Mouse (Mus musculus): Measurements from ENCODE around the gene Gm47995.
A peak's percentile ranks its signal among the peaks of the same experiment; 100 is the strongest.
"Not testable (repeated sequence)": the region's sequence is repeated elsewhere in the genome, so short reads cannot be mapped to it uniquely, and the experiment has no call there.

The Gm47995 gene

GRCm38 (mm10) chr1:151198120-151198519 lies at the start of gene Gm47995:
TSS of gene Gm47995 (plus strand) at chr1:151198448.
- not testable (repeated sequence) for DNase-seq (ENCODE audit: inconsistent ontology term)

GRCm38 (mm10) chr1:151150211-151150610 lies 48.0 kb upstream of the Gm47995 start:
- no peak for DNase-seq (ENCODE audit: inconsistent ontology term)

DNA sequence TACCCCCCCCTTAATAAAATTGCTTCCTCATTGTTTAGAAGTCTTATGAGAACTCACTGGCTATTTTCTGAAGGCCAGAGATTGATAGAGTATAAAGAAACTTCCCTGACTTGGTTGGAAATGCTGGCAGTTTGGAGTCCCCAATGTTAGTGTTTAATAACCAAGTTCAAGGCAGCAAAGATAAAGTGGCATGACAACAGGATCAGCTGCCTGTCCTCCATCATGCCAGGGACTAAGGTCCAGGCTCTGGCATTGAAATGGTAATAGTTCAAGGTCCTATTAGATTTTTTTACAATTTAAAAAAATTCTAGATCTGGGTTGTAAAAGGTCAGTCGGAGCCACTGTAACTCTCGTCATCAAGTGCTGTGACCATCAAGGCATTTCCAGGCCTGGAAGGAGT lies 47.2 kb upstream of the Gm47995 start:
- no peak for DNase-seq (ENCODE audit: inconsistent ontology term)

GRCm38 (mm10) chr1:151153056-151153652 lies 45.1 kb upstream of the Gm47995 start:
- DNase-seq (ENCODE audit: inconsistent ontology term) = no peak

- not testable (repeated sequence) for DNase-seq (ENCODE audit: inconsistent ontology term)
Measured at GRCm38 (mm10) chr1:151154131-151154530, 44.1 kb upstream of the Gm47995 start.

- no peak for DNase-seq (ENCODE audit: inconsistent ontology term)
Measured at GRCm38 (mm10) chr1:151156129-151156528, 42.1 kb upstream of the Gm47995 start.

GRCm38 (mm10) chr1:151156777-151157632 lies 41.2 kb upstream of the Gm47995 start:
- no peak for DNase-seq (ENCODE audit: inconsistent ontology term)

- DNase-seq (ENCODE audit: inconsistent ontology term) = peak; percentile 92
Measured at GRCm38 (mm10) chr1:151157963-151158856, 40.0 kb upstream of the Gm47995 start.

DNA sequence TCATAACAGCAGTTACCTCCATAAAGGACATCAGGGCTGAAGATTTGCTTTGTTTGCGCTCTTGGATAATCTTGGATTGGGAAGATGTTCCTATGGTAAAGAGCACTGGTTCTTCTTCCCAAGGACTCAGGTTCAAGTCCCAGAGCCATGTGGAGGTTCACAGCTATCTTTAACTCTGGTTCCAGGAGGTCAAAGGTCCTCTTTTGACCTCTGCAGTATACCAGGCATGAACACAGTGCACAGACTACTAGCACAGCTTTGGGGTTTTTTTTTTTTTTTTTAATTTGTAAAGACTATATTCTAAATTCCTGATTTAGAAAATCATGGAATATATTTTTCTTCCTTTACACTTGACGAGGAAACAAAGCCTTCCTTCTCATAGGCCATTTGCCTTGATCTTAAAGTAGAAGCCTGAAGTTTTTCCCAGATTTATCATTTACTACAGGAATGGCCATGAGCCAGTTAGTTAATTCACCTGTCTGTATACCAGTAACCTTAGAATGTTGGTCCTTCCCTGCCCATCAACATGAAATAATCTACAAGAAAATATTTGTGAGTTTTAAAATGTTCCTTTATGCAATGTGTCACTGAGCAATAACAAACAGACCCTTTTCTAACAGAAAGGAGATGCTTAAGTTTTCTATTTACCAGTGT lies 39.3 kb upstream of the Gm47995 start:
- DNase-seq (ENCODE audit: inconsistent ontology term) = no peak

- DNase-seq (ENCODE audit: inconsistent ontology term) = peak; percentile 38
Measured at GRCm38 (mm10) chr1:151166031-151166430, 32.2 kb upstream of the Gm47995 start.

GRCm38 (mm10) chr1:151167297-151168047 lies 30.8 kb upstream of the Gm47995 start:
- DNase-seq (ENCODE audit: inconsistent ontology term) = no peak

GRCm38 (mm10) chr1:151168637-151169036 lies 29.6 kb upstream of the Gm47995 start:
- DNase-seq (ENCODE audit: inconsistent ontology term) = peak; percentile 37

DNA sequence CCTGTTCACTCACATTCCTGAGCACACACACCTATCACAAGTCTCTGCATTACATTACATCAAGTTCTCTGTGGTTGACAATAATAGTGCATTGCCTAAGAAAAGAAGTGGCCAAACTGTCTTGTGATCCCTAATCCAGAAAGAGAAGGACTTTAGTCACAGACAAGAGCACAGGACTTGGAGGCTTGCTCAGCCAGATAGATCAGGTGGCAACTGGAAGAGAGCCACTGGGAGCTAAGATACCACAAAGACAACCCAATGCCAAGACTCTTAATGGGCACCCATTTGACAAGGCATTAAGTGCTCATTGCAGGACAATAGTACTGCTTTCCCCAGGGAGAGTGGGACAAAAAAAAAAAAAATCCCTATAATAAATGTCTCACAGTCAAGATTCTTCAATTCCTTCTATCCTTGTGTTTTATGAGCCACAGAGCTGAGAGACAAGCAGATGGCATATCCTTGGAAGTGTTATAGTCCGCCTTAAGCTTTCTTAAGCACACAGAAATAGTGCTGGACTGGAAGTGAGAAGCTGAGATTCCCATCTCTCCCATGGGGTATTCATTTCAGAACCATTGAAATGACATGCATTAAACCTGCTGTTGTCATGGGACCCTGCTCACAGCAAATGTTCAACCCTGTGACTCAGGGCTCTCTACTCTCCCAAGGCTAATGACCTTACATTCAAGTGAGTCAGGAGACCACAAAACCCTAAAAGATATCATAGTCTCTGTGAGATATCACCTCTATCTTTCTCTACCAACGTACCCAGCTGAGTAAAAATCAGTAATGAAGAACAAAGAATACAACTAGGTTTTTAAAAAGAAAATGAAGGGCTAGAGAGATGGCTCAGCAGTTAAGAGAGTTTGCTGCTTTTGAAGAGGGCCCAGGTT lies 26.4 kb upstream of the Gm47995 start:
- no peak for DNase-seq (ENCODE audit: inconsistent ontology term)

DNA sequence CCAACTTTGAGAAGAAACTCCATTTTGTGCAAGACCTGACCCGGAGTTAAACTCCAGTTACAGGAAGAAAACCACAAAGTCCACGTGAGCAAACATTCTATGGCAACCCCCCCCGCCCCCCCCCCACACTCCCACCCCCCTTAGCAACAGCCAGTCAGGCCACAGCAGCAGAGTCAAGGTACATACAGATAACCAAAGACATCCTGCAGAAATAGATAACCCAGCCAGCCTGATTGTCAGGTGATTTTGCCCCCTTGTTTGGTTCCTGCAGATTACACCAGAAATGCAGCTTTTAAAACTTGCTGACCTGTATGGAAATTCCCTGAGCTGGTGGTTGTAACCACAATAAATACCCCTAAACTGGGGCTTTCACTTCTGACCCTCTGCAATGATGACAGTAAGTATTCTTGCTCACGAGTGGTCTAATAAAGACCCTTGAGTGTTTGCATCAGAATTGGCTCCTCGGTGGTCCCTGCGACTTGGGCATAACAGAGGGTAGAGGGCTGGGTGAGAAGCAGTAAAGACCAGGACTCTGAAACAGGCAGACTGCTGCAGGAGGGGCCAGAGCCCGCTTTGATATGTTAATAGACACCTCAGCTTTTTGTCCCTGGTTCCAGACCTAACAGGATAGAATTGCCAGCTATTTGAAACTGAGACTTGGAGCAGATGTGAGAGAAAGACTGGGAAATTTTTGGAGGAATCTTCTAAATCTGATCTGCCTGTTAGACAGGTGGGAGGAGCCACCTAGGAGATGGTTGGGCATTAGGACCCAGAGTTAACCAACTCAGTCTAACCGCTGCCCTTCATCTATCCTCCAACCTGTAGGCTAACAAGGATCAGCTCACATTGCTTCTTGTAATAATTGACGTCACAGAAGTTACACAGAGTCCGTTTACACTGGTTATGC lies 21.0 kb upstream of the Gm47995 start:
- no peak for DNase-seq (ENCODE audit: inconsistent ontology term)

DNA sequence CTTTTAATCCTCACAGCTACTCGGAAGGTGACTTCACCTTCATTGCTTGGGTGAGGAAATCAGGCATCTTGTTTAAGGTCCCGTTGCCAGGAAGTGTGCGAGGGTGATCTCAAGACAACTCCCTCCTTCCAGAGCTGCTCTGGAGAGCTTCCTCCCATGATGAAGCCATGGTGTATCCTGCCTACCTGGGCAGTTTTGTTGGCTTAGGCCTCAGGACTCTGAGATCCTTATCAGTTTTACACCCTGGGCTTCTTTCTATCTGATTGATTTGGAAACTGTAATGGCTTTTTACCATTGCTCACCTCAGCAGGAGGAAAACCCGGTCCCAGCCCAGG lies 20.3 kb upstream of the Gm47995 start:
- no peak for DNase-seq (ENCODE audit: inconsistent ontology term)

GRCm38 (mm10) chr1:151178505-151179083 lies 19.7 kb upstream of the Gm47995 start:
- no peak for DNase-seq (ENCODE audit: inconsistent ontology term)

- DNase-seq (ENCODE audit: inconsistent ontology term) = no peak
Measured at GRCm38 (mm10) chr1:151180167-151180566, 18.1 kb upstream of the Gm47995 start.

DNA sequence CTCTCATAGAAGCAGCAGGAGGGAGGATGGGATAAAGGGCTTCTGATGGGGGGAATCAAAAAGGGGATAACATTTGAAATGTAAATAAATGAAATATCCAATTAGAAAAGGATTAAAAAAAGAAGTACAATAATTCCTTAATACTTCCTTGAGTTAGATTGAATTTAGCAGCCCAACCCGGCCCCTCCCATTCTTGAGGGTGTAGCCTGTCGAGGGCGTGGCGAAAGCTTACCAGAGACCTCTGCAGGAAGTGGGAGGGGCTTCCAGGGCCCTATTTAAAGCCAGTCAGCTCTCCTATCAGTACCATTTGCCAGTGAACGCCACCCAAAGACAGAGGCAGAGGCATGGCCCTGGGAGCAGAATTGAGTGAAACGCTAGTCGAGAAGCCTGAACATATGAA lies 16.0 kb upstream of the Gm47995 start, which contains the start of gene Gm47985:
TSS of gene Gm47985 (plus strand) at position 272 of the 400 bp plus-strand sequence.
- not testable (repeated sequence) for DNase-seq (ENCODE audit: inconsistent ontology term)

Measured in Muller cell, postnatal 12 days (primary cell).